Mouse (Mus musculus) midbrain, embryonic 13.5 days (tissue): Measurements from ENCODE around the gene Cacng2. TPM values are rescaled to one million over a fixed set of nuclear protein-coding genes. Genes with fewer than 3 reads are reported as not detected.

Experiments
- ATAC-seq: fragments of 200-750 bp; cut with Nextera tagmentation; 2 replicates; pipeline ENCODE4 v1.8.0; 2017; ENCODE audit warnings: mild to moderate bottlenecking, moderate TSS enrichment, moderate library complexity
- H3K27ac ChIP-seq: fragments of 300-500 bp; sonication (generic); 2 replicates; pipeline ENCODE4 v1.5.1; 2015; ENCODE audit warnings: inconsistent platforms, mild to moderate bottlenecking, moderate library complexity
- H3K27me3 ChIP-seq: fragments of 300-500 bp; sonication (generic); 2 replicates; pipeline ENCODE4 v1.6.1; 2015; ENCODE audit warnings: mild to moderate bottlenecking, inconsistent platforms
- H3K36me3 ChIP-seq: fragments of 300-500 bp; sonication (generic); 2 replicates; pipeline ENCODE4 v1.6.1; 2015; ENCODE audit warnings: mild to moderate bottlenecking, inconsistent platforms
- H3K4me1 ChIP-seq: fragments of 300-500 bp; sonication (generic); replicated peaks from 2 replicates; pipeline ENCODE4 v1.6.1; 2015; ENCODE audit warnings: inconsistent platforms
- H3K4me2 ChIP-seq: fragments of 300-500 bp; sonication (generic); replicated peaks from 2 replicates; pipeline ENCODE4 v1.6.1; 2015; ENCODE audit warnings: moderate library complexity, mild to moderate bottlenecking, inconsistent platforms
- H3K4me3 ChIP-seq: fragments of 300-500 bp; sonication (generic); replicated peaks from 2 replicates; pipeline ENCODE4 v1.5.1; 2015; ENCODE audit warnings: mild to moderate bottlenecking, inconsistent platforms
- H3K9ac ChIP-seq: fragments of 300-500 bp; sonication (generic); replicated peaks from 2 replicates; pipeline ENCODE4 v1.6.1; 2015; ENCODE audit warnings: mild to moderate bottlenecking, inconsistent platforms
- H3K9me3 ChIP-seq: fragments of 300-500 bp; sonication (generic); 2 replicates; pipeline ENCODE4 v1.6.1; 2016; ENCODE audit warnings: mild to moderate bottlenecking, inconsistent platforms
- WGBS: fragments of 180-500 bp; shearing (Covaris S2); methylation state at CpG from one replicate; pipeline ENCODE4 v1.1.7; 2015; 5-methylcytosine and 5-hydroxymethylcytosine counted together
- polyA plus RNA-seq: library from polyadenylated mRNA; unstranded; fragments of >200 nt; fragmentation: Nextera tagmentation; extraction: Ambion mirVana; gene quantifications from 2 replicates; pipeline ENCODE4 v1.2.1, GENCODE M21; 2015

The Cacng2 gene
- polyA plus RNA-seq, result 8.0 and 9.0 TPM in 2 replicates

DNA sequence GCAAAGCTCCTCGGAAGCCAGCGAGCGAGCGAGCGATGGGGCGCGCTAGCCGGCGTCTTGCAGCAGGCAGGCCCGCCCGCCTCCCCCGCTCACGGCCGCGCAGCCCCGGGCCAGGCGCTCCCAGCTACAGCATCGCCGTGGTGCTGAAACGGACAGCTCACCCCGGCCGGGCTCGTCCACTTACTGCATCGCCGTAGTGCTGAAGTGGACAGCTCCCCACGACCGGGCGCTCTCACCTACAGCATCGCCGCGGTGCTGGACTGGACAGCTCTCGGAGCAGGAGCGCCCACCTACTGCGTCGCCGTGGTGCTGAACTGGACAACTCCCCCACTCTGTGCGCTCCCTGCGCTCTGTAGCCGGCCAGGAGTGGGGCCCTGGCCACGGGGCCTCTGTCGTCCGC is at the start of gene Cacng2:
Cacng2 (minus strand) TSS at position 325 of the 400 bp plus-strand sequence.
- no peaks in the 10 kb centered on the region for H3K9me3 ChIP-seq
- H3K4me3 ChIP-seq, result peak within 1 kb of the TSS; percentile 63
- WGBS, result 0% methylated on average over 40 of the region's 42 CpGs
- peaks cover 5% of the 10 kb centered on the region for H3K27me3 ChIP-seq
- no peaks in the 10 kb centered on the region for H3K36me3 ChIP-seq
- H3K9ac ChIP-seq, result peak within 1 kb of the TSS; percentile 82
- ATAC-seq, result peak; percentile 89
- H3K27ac ChIP-seq, result peak within 1 kb of the TSS; percentile 86
- H3K4me1 ChIP-seq, result peaks cover 43% of the 10 kb centered on the region
- H3K4me2 ChIP-seq, result peak within 1 kb of the TSS; percentile 66

DNA sequence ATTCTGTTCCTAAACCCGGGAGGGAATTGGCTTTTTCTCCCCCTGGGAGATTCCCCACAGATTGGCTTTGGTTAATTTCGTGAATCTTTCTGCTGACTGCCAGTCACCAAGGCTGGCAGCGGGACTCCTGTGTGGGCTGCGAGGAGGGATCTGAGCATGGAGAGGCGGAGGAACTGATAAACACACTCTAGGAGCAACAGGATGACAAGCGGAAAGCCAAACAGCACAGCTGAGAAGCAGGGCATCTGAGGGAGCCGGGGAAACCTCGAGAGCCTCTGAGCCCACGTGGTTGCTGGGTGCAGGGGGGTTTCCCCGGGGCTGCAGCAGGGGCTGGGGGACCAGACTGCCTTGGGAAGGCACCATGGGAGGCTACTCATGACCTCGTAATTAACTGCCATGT is 49.7 kb upstream of the Cacng2 start:
- no peaks in the 10 kb centered on the region for H3K9me3 ChIP-seq
- H3K27me3 ChIP-seq, result no peaks in the 10 kb centered on the region
- H3K36me3 ChIP-seq, result peaks cover 25% of the 10 kb centered on the region
- H3K9ac ChIP-seq, result 0 out of 2 replicates have a peak overlapping the region, but pooled peaks have one; percentile 3
- ATAC-seq, result no peak
- H3K4me1 ChIP-seq, result peaks cover 34% of the 10 kb centered on the region
- 89% methylated on average over 11 of the region's 11 CpGs for WGBS
- H3K4me3 ChIP-seq, result no peak overlapping the region
- no peak overlapping the region for H3K4me2 ChIP-seq
- H3K27ac ChIP-seq, result no peak overlapping the region

GRCm38 (mm10) chr15:78165292-78165691 is 45.5 kb upstream of the Cacng2 start:
- Histone ChIP-seq H3K4me2 (no peak overlapping the region), H3K9ac (no peak overlapping the region), H3K9me3 (no peaks in the 10 kb centered on the region), H3K4me3 (no peak overlapping the region), H3K27ac (no peak overlapping the region), H3K4me1 (peaks cover 21% of the 10 kb centered on the region; the same call in 1 of the 2 replicates), H3K36me3 (peaks cover 52% of the 10 kb centered on the region), H3K27me3 (no peaks in the 10 kb centered on the region)
- ATAC-seq, result no peak
- 86% methylated on average over 4 of the region's 4 CpGs for WGBS

- Histone ChIP-seq H3K4me2 (no peak overlapping the region), H3K36me3 (peaks cover 52% of the 10 kb centered on the region), H3K27me3 (no peaks in the 10 kb centered on the region), H3K4me1 (peaks cover 18% of the 10 kb centered on the region; the same call in 1 of the 2 replicates), H3K4me3 (no peak overlapping the region), H3K27ac (peak overlapping the region; percentile 35), H3K9ac (no peak overlapping the region), H3K9me3 (no peaks in the 10 kb centered on the region)
- WGBS, result 64% methylated on average over 11 of the region's 11 CpGs
- 0 out of 2 replicates have a peak, but pooled peaks have one; percentile 34 for ATAC-seq
Observed at GRCm38 (mm10) chr15:78164466-78164865, 44.6 kb upstream of the Cacng2 start.

- no peak overlapping the region for H3K4me3 ChIP-seq
- 86% methylated on average over 9 of the region's 9 CpGs for WGBS
- ATAC-seq, result no peak
- H3K27me3 ChIP-seq, result no peaks in the 10 kb centered on the region
- no peak overlapping the region for H3K4me2 ChIP-seq
- H3K4me1 ChIP-seq, result peaks cover 18% of the 10 kb centered on the region; the same call in 1 of the 2 replicates
- no peak overlapping the region for H3K9ac ChIP-seq
- H3K9me3 ChIP-seq, result no peaks in the 10 kb centered on the region
- peaks cover 55% of the 10 kb centered on the region for H3K36me3 ChIP-seq
- no peak overlapping the region for H3K27ac ChIP-seq
Observed at GRCm38 (mm10) chr15:78161946-78162345, 42.1 kb upstream of the Cacng2 start.

GRCm38 (mm10) chr15:78158335-78158734 is 38.5 kb upstream of the Cacng2 start:
- 95% methylated on average over 5 of the region's 5 CpGs for WGBS
- H3K36me3 ChIP-seq, result peaks cover 28% of the 10 kb centered on the region
- H3K27me3 ChIP-seq, result no peaks in the 10 kb centered on the region
- no peak overlapping the region for H3K4me2 ChIP-seq
- no peaks in the 10 kb centered on the region for H3K9me3 ChIP-seq
- peaks cover 8% of the 10 kb centered on the region for H3K4me1 ChIP-seq
- no peak for ATAC-seq
- no peak overlapping the region for H3K27ac ChIP-seq
- no peak overlapping the region for H3K9ac ChIP-seq
- no peak overlapping the region for H3K4me3 ChIP-seq

DNA sequence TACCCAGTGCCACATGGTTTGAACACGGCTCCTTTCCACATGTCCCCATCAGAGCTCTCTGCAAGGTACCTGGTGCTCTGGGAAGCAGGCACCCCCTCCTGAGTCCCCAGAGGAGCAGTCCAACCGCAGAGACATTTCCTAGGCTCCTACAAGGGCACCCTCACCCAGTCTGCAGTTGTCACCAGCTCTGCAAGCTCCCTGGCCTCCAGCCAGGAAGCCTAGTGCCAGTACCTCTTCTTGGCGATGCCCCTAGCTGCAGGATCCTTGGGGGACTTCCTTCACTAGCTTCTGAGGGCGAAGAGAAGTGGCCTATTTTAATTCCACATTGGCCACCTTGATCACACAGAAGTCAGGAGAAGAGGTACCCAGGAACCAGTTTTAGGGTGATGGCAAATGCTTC is 38.0 kb upstream of the Cacng2 start:
- H3K4me1 ChIP-seq, result peaks cover 13% of the 10 kb centered on the region
- no peak overlapping the region for H3K4me3 ChIP-seq
- no peaks in the 10 kb centered on the region for H3K9me3 ChIP-seq
- H3K9ac ChIP-seq, result no peak overlapping the region
- no peak overlapping the region for H3K4me2 ChIP-seq
- 85% methylated on average over 4 of the region's 4 CpGs for WGBS
- ATAC-seq, result no peak
- H3K27me3 ChIP-seq, result no peaks in the 10 kb centered on the region
- H3K36me3 ChIP-seq, result peaks cover 23% of the 10 kb centered on the region
- H3K27ac ChIP-seq, result no peak overlapping the region

- Histone ChIP-seq H3K27me3 (no peaks in the 10 kb centered on the region), H3K4me3 (no peak overlapping the region), H3K27ac (no peak overlapping the region), H3K36me3 (peaks cover 18% of the 10 kb centered on the region; the same call in 1 of the 2 replicates), H3K9ac (no peak overlapping the region), H3K9me3 (no peaks in the 10 kb centered on the region), H3K4me2 (no peak overlapping the region), H3K4me1 (peaks cover 16% of the 10 kb centered on the region)
- ATAC-seq, result no peak
- 79% methylated on average over 8 of the region's 8 CpGs for WGBS
Observed at GRCm38 (mm10) chr15:78157330-78157729, 37.5 kb upstream of the Cacng2 start.

GRCm38 (mm10) chr15:78155421-78155820 is 35.6 kb upstream of the Cacng2 start:
- Histone ChIP-seq H3K4me1 (peaks cover 16% of the 10 kb centered on the region), H3K9me3 (no peaks in the 10 kb centered on the region), H3K9ac (no peak overlapping the region), H3K4me3 (no peak overlapping the region), H3K4me2 (no peak overlapping the region), H3K27ac (no peak overlapping the region), H3K36me3 (peaks cover 9% of the 10 kb centered on the region; the same call in 1 of the 2 replicates), H3K27me3 (no peaks in the 10 kb centered on the region)
- ATAC-seq, result no peak
- 87% methylated on average over 6 of the region's 6 CpGs for WGBS

GRCm38 (mm10) chr15:78153045-78153775 is 33.4 kb upstream of the Cacng2 start:
- H3K27me3 ChIP-seq, result no peaks in the 10 kb centered on the region
- 30% methylated on average over 11 of the region's 11 CpGs for WGBS
- no peaks in the 10 kb centered on the region for H3K36me3 ChIP-seq
- H3K27ac ChIP-seq, result peak overlapping the region; percentile 37; the same call in 1 of the 2 replicates
- no peak overlapping the region for H3K4me2 ChIP-seq
- H3K9ac ChIP-seq, result no peak overlapping the region
- no peaks in the 10 kb centered on the region for H3K9me3 ChIP-seq
- H3K4me3 ChIP-seq, result no peak overlapping the region
- H3K4me1 ChIP-seq, result peaks cover 16% of the 10 kb centered on the region
- ATAC-seq, result peak; percentile 51; the same call in 1 of the 2 replicates

DNA sequence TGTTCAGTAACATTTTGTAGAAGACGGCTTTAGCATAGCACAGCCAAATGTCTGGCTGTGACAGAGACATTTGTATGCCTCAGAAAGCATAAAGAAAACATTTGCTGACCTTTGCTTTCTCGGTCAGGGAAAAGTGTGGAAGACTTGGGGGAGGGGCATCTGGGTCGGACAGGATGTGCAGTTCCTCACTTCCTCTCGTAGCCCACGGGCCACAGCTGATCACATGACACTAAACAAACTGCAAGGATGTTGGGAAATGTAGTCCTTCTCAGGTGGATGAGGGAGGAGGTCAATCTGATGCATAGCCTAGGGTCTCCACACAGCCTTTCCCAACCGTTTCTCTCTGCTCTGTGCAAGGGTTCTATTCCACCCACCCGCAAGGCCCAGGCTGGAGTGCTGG is 28.7 kb upstream of the Cacng2 start:
- H3K4me3 ChIP-seq, result no peak overlapping the region
- no peak overlapping the region for H3K9ac ChIP-seq
- no peak overlapping the region for H3K27ac ChIP-seq
- H3K4me2 ChIP-seq, result no peak overlapping the region
- H3K9me3 ChIP-seq, result no peaks in the 10 kb centered on the region
- peaks cover 17% of the 10 kb centered on the region for H3K4me1 ChIP-seq
- no peaks in the 10 kb centered on the region for H3K36me3 ChIP-seq
- 0 out of 2 replicates have a peak, but pooled peaks have one; percentile 20 for ATAC-seq
- H3K27me3 ChIP-seq, result no peaks in the 10 kb centered on the region
- WGBS, result 73% methylated on average over 7 of the region's 7 CpGs

GRCm38 (mm10) chr15:78140226-78140625 is 20.4 kb upstream of the Cacng2 start:
- Histone ChIP-seq H3K27ac (no peak overlapping the region), H3K27me3 (peaks cover 3% of the 10 kb centered on the region; the same call in 1 of the 2 replicates), H3K9me3 (no peaks in the 10 kb centered on the region), H3K4me3 (no peak overlapping the region), H3K4me2 (no peak overlapping the region), H3K36me3 (no peaks in the 10 kb centered on the region), H3K4me1 (no peaks in the 10 kb centered on the region), H3K9ac (no peak overlapping the region)
- 58% methylated on average over 8 of the region's 8 CpGs for WGBS
- no peak for ATAC-seq
